Mouse (Mus musculus) ovary, postnatal 14 days (tissue): ENCODE results near the gene Cherp.

Experiments used
- DNase-seq: peaks from one replicate; pipeline ENCODE4 v3.0.0; 2022; ENCODE audit warnings: low spot score

Gene Cherp

GRCm38 (mm10) chr8:72413839-72414238 is 61.2 kb downstream of the Cherp start:
- no peak for DNase-seq
